Mouse (Mus musculus) spleen, postnatal 4 days (tissue): Measurements from ENCODE around the gene Dgkq.

Source experiments
- DNase-seq, 2 experiments: peaks; one replicate each; pipeline ENCODE4 v3.0.0; 2022; ENCODE audit warnings: low spot score in 2 of 2

Dgkq gene

GRCm38 (mm10) chr5:108668977-108669936, at the start of gene Dgkq:
Gene Dgkq, minus strand, starts transcription at chr5:108669672.
- peak; percentile 81 to 91 for DNase-seq

DNA sequence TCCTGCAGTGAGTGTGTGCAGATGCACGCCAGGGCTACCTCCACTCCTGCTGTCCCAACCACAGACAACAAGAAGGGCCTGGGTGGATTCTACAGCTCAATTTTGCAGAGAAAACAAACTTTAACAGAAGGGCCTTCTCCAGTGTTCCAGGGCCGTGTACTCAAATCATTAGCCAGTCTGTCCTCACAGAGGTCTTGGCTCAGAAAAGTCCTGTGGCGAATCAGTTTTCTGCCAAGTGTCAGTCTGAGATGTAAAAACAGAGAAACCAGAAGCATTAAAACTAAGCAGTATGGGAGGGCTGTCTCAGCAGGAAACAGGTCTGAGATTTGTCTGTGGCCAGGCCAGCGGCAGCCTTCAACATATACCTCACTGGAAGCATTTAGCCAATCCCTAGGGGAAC, 48.6 kb upstream of the Dgkq start:
- no peak for DNase-seq

GRCm38 (mm10) chr5:108715974-108716373, 46.5 kb upstream of the Dgkq start:
- DNase-seq, result no peak

GRCm38 (mm10) chr5:108714149-108714548, 44.7 kb upstream of the Dgkq start:
- DNase-seq, result no peak

GRCm38 (mm10) chr5:108713691-108714090, 44.2 kb upstream of the Dgkq start:
- DNase-seq, result no peak

GRCm38 (mm10) chr5:108713096-108713495, 43.6 kb upstream of the Dgkq start:
- no peak for DNase-seq

GRCm38 (mm10) chr5:108711968-108712367, 42.5 kb upstream of the Dgkq start:
- DNase-seq, result no peak

DNA sequence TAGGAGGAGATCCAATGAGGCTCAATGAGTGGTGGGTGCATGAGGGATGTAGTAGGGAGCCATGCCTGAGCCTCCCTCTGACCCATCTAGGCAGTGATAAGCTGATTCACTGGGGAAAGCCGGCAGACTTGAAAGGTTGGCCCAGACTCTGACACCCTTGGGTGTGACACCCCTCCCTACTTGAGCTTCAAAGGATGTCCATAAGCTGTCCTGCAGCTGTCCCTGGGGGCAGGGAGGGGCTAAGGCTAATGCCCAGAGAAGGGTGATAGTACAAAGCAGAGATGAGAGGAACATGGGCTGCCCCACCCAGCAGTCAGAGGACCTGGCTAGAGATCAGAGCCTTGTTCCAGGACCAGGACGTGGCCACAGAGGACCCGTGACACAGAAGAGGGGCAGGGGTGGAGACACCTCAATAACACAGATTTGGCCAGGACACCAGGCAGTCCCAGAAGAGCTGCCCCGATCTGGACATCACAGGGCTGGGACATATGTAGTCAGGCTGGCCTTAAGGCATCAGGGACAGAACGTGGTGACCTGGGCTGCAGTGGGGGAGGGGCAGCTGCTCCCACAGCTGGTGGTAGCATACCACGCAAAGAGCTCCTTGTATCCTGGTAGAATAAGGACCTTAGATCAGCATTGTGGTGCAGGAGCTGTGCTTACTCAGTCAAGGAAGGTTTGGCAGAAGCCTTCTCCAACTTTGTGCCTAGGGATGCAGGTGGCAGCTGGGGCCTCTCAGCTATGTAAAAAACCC, 39.7 kb upstream of the Dgkq start:
- DNase-seq, result no peak

GRCm38 (mm10) chr5:108708419-108708818, 38.9 kb upstream of the Dgkq start:
- no peak for DNase-seq

DNA sequence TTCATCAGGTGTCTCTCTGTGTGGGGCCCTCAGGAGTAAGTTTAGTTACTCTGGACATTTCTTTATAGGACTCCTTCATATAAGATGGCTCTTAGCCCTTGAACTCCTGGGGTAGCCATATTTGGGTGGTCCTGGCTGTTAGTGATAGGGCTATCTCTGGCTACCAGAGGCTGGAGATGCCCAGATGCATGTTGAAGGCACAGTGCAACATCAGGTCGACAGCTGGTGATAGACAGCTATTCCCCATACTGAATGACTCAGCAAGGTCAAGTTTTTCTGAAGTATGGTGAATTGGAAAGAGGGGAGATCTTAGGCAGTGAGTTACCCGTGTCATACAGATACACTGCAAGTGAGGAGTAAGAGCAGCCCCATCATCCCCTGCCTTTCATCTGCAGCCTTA, 38.3 kb upstream of the Dgkq start:
- DNase-seq, result no peak

DNA sequence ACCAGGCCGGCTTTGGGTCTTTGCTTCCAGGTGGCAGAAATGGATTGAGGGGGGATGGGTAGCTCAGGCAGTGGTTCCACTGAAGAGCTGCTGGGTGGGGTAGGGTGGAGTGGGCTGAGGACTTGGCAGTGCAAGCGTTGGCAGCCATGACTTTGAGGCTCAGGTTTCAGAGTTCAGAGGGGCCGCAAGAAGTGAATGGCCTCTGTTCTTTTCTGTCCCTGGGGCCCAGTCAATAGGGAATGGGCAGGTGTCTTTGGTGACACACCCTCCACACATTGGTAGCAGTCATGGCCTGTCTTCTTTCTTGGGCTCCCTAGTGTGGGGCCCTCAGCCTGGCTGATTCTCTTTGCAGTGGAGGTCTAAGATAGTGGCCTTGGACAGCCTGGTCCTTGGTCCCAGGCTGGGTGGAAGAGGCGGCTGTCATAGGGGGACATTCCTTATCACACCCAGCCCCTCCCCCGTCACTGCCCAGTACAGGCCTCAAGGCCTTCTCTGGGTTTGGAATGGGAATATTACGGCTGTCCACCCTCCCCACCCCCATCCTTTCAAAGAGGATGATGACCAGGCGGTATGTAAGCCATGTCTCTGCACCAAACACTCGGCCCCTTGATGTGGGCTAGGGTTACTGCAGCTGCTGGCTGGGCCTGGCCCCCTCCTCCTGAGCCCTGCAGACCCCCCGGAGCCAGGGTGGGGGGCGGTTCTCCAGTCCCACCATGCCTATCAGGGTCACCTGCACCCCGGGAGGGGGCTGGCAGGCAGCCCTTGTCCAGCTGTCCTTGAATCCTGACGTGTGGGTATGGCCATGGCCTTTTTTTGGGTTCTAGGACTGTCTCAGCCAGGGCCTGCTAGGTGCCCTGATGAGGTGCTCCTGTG, 34.5 kb upstream of the Dgkq start:
- no peak for DNase-seq

- DNase-seq, result no peak
Measured at GRCm38 (mm10) chr5:108701341-108702021, 32.0 kb upstream of the Dgkq start.

- no peak for DNase-seq
Measured at GRCm38 (mm10) chr5:108700346-108700745, 30.9 kb upstream of the Dgkq start.

DNA sequence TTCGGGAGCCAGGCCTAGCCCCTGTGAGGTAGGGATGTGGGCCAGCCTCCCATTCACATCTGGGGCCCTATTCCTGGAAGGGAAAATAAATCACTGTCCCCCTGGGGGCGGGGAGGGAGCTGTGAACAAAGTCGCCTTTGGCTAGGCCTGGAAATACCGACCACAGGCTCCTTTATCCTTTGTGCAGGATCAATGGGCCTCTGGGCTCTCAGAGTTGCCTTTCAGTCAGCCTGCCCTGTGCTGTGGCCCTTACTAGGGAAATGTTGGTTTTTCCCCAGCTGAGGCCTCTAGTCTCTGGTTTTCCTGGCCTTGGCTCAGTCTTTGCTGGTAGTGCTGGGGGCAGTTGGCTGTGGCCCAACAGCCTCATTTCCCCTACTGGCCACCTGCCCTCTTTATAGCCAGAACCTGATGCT, 27.9 kb upstream of the Dgkq start:
- no peak for DNase-seq

DNA sequence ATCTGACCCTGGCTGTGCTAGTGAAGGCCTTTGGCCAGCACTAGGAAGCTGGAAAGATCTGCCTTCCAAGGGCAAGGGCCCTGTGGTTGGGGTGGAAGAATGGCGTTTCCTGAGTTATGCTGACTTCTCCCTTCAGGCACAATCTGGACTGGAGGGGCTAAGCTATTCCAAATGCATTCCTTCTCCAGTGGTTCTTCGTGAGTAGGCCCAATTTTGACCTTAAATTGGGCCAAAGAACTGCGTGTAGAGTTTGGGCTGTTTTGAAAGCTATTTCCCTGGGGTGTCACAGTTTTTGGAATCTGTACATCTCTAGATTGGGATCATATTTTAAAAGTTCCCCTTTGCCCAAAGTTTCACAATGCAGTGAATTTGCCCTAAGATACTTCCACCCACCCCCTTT, 27.1 kb upstream of the Dgkq start:
- no peak for DNase-seq

GRCm38 (mm10) chr5:108695861-108696260, 26.4 kb upstream of the Dgkq start:
- no peak for DNase-seq

DNA sequence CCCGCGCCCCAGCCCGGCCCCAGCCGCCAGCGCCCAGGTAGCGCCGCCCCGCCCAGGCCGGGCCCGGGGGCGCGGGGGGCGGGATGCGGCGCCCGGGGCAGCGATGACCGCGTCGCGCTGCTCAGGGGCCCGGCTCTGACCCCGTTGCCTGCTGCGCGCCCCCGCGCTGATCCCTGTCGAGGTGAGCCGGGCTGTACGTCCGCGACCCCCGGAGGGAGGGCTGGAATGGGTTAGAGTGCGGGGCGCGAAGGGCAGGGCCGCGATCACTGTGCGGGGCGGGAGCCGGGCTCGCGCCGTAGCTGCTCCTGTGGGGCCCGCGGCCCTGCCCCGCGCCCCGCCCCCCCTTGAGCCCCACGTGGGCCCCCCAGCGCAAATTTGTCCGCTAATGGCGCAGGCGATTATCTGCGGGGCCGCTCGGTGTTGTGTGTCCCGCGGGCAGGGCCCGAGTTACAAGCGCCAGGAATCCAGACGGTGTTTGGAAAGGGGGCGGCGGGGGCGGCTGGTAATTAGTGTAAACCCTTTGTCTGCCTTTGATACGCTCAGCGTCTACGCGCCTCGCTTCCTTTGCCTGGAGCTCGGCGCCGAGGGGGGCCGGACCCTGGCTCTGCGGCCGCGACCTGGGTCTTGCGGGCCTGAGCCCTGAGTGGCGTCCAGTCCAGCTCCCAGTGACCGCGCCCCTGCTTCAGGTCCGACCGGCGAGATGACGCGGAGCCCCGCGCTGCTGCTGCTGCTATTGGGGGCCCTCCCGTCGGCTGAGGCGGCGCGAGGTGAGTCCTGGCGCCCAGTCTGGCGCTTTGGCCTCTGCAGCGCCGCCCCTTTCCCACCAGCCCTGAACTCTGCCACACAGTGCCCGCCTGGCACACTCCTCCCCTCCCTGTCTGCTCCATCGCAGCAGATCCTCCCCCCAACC, 25.1 kb upstream of the Dgkq start:
- peak; percentile 44 to 79 for DNase-seq

DNA sequence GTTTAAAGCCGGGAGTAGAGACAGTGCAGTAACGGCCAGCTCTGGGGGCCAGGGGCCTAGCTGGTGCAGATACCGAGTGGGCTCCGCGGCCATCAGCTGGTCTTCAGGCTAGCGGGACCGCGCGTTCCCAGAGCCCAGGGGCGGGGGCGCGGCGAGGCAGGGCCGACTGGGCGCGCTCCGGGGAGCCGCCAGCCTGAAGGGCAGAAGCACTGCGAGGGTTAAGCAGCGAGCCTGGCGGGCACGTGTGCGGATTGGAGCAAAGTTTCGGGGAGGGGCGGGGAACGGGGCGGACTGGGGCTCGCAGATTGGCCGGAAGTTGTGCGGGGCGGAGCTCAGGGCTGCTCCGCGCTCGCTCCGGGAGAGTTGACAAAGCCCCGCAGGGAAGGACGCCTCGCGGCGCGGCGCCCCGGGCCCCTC, 24.4 kb upstream of the Dgkq start:
- DNase-seq, result peak; percentile 87 to 92

- peak; percentile 76 to 89 for DNase-seq
Measured at GRCm38 (mm10) chr5:108692271-108692670, 22.8 kb upstream of the Dgkq start, which contains the start of gene Fgfrl1. Gene Fgfrl1, plus strand, starts transcription at chr5:108692382.

DNA sequence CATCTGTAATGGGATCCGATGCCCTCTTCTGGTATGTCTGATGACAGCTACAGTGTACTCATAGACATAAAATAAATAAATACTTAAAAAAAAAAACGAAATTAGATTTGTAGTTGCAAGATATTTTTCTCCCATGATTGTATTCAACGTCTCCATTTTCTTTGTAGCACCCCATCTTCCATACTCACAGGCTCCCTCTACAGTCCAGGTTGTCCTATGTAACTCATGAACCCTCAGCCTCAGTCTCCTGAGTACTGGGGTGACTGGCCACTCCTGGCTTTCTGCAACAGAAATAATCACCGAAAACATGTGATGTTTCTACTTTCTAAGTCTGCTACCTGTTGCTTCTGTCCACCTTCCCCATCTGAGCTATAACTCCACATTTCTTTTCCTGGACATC, 21.7 kb upstream of the Dgkq start:
- DNase-seq, result no peak
